Mouse (Mus musculus) induced T-regulatory cell, adult 2 months (primary cell): ENCODE data around the gene Vps13d.

Experiments used
- DNase-seq: peaks from one replicate; pipeline ENCODE4 v3.0.0-alpha.2; 2012; ENCODE audit warnings: low read depth

Vps13d gene

DNA sequence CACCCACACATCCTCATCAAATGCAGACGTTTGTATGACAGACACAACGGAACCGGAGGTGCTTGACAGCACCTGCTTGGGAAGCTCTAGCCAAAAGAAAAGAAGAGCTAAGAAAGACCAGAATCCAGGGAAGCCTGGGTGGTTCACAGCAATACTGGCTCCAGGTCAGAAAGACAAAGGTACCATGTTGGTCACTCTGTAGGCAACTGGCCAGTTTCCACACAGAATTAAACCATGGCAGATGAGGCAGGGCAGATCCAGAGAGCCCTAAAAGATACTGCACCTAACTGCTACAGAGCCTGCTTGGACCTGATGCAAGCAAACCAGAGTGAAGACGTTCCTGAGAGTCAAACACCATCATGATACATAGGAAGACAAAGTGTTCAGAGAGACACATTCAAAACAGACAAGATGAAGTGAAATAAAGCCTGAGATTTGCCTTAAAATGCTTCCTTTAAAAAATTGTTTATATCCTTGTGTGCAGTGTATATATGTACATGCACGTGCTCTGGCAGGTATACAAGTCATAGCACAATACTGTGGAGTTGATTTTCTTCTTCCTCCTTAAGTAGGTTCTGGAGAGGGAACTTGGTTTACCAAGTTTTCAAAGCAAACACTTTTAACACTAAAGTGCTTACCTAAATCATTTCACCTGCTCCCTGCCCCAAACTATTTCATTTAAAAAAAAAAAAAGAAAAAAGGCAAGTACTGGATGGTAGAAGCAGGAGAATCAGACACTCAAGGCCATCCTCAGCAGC lies 44.3 kb downstream of the Vps13d start:
- no peak for DNase-seq

DNA sequence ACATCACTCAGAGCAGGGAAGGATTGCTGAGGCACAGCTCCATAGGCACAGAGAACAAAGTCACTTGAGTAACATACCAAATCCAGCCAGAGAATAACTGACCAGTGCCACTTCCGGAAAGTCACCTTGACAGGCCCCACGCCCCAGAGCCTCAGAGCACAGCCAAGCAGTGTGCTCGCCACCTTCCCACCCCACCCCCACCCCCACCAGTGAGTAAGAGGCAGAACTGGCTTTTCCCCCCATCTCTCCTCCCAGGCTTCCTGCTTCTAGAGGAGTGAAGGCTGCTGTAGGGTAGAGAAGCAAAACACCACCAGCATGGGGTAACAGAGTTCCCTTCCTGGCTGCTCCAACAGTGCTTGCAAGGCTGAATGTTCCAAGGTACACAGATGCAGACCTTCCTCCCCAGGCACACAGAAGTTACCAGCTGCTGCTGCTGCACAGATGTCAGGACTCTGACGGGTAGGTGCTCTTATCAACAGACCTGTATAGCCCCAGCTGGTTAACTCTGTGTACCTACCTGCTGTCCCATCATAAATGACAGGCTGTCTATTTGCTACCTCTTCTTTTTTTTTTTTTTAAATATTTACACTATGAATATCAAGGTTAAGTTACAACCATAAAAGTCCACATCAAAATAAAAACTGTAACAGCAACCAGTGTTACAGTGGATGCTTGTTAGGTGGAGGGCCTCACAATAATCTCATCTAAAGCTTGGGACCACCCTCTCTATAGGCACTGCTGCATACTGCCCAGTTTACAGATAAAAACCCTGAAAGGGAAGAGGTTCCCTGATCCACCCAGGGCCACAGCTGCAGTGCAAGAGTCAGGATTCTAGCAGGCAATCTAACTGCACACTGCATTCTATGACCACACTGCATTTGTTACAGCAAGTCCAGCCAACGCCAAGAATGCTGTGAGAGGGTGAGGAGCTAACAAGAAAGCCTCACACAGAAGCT lies 47.5 kb downstream of the Vps13d start:
- no peak for DNase-seq

DNA sequence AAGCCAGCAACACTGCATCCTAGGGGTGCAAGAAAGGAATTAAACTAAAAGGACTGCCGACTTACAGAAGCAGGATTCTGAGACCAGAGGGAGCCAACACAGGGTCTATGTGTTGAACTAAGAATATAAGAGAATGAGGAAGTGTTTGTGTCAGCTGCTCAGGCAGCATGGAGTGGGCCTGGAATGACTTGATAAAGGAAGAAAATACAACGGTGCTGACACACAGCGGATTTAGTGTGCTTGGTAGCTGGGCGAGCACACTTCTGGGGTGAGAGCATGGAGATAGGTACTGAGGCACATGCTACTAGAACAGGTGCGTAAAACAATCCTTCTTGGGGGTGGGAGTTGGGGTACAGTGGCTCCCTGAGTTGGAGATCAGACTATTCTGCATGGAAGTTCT lies 51.3 kb downstream of the Vps13d start:
- DNase-seq = no peak

- no peak for DNase-seq
Measured at GRCm38 (mm10) chr4:145136705-145137104, 58.1 kb downstream of the Vps13d start.

DNA sequence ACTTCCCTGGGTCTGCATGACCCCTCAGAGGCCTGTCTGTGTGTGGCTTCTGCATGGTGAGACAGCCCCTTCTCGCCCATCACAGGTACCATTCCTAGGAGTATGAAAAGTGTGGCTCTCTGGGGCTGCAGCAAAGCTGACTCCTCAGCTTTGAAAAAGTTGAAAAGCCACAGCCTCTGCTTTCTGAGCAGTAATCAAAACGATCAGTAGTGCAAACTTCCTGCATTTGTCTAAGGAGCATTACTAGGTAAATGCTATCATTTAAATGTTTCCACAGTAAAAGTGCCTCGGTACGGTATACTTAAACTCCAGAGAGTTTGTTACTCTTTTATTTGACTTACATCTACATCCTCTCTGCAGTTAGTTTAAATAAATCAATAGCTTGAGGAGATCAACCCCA lies 59.3 kb downstream of the Vps13d start:
- DNase-seq = no peak

GRCm38 (mm10) chr4:145130772-145131171 lies 64.0 kb downstream of the Vps13d start:
- DNase-seq = no peak

- DNase-seq = no peak
Measured at GRCm38 (mm10) chr4:145129956-145130548, 64.8 kb downstream of the Vps13d start.

- no peak for DNase-seq
Measured at GRCm38 (mm10) chr4:145125463-145126220, 69.2 kb downstream of the Vps13d start.

DNA sequence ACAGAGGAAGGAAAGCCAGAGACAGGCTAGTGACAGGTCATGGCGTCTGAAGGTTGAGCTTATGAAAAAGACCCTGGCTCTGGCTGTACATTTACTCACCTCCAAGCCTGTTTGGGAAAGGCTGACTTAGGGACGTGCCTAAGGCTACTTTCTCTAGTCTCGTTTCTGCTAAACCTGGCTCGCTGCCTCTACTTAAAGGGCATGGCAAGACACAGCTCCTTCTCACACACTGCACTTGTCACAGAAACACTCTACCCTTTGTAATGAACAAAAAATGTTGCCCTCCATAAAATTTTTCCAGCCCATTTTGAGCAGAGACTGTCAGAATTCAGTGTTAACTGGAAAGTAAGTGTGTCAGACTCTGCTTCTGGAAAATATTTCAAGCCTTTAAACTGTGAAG lies 70.4 kb downstream of the Vps13d start:
- DNase-seq = no peak

DNA sequence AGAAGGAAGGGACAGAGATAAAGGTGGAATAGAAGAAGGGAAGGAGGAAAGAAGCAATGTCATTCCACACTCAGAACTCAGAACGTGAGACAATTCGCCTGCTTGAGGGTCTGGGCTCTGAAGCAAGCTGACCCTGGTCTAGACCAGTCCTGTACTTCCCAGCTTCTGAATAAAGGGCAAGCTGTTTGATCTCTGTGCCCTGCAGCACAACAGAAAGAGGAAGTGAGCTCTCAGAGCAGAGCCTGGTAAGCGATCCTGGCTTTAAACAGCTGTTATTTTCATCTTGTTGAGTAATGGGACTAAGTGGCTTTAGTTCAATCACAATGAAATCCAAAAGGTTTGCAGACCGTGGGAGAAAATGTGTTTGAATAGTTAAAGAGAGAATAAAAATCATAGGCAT lies 83.2 kb downstream of the Vps13d start:
- DNase-seq = no peak

GRCm38 (mm10) chr4:145110736-145111135 lies 84.1 kb downstream of the Vps13d start:
- DNase-seq = no peak

GRCm38 (mm10) chr4:145106796-145107195 lies 88.0 kb downstream of the Vps13d start:
- no peak for DNase-seq

DNA sequence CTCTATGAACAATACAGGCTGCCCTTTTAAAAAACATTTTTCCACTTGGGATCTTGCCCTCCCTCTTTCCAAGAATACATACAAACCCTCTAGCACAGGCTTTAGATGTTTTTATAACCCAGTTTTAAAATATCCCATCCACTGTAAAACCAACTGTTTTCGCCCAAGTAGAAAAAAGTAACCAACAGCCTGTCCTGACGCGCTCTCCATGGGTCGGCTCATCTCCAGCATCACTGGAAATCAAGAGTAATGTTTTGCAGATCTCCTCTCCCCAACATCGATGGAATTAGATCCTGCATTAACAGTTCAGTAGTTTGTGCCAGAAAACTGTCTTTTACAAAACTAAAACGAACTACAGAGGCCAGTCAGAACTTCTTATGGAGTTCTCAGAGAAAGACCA lies 89.5 kb downstream of the Vps13d start:
- DNase-seq = no peak

DNA sequence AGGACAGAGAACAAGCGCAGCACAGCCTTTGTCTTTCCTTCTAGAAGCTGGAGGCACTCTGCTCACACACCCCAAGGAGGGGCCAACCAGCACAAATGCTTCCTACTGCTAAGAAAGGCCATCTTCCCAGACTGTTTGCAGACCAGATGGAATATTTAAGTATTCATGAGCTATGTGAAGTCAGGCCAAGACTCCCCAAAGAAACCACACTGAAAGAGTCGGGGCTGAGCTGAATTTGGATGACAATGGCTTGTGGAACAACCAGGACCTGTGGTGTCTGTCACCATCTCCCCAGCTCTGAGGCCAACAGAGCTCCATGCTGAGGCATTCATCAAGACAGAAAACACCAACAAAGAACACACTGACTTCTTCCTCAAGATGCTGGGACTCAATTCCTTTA lies 89.9 kb downstream of the Vps13d start:
- DNase-seq = no peak

- no peak for DNase-seq
Measured at GRCm38 (mm10) chr4:145103617-145104016, 91.2 kb downstream of the Vps13d start.

DNA sequence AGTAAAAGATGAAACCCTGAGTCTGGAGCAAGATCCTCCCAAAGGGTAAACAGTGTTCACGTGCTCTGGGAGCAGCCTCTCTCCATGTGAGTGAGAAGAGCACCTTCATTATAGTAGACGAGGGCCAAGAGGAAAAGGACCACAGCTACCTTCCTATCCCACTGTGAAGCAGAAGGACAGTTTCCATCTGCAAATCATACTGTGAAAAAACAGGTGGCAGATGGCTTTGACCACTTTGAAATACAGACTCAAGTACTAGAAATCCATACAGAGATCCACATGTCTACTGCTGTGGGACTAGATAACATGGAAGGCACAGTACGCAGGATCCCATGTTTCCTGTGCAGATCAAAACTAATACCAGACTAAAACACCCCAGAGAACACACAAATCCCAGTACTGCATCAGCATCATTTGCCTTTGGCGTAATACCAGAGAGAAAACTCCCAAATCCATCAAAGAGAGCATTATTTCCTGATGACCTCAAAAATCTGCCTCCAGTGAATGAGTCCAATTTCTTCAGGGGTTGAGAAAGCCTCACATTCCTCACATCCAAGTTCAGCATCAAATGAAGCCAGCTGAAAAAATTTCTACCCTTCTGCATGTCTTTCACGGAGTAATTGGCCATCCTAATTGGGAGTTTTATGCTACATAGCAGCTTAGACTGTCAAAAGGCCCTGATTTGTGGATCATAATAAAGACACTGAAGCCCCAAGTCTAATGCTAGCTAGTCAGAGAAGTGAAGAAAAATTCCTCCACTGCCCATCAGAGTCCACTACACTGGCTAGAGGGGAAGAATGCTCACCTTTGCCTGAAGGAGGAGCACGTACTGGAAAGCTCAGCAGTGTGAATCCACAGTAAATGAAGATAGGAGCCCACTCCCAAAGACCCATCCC lies 92.7 kb downstream of the Vps13d start:
- no peak for DNase-seq

GRCm38 (mm10) chr4:145099853-145100252 lies 95.0 kb downstream of the Vps13d start:
- DNase-seq = peak; percentile 44

GRCm38 (mm10) chr4:145099344-145099743 lies 95.5 kb downstream of the Vps13d start:
- no peak for DNase-seq

GRCm38 (mm10) chr4:145097974-145098373 lies 96.8 kb downstream of the Vps13d start:
- no peak for DNase-seq

DNA sequence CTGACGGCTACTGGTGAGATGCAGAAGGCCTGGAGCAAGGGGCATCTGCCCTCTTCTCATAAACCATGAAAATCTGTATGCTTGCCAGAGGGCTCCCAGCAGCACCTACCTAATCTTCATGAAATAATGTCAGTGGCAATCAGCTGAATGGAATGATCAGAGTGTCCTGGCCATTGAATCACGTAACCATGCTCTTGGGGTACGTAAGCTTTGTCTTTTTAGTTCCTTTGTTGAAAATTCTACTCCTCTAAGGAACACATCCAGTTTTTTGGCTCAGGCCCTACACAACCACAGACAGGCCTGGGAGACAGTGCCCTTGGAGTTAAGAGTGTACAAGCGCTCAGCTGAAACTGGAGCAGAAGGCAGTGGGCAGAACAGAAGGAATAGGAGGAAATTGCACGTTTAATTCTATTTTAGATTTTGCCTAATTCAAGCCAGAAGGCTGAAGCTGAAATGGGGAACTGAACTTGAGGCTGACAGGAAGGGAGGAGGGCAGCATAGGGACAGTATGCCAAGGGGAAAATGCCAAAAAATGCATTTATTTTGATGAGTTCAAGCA lies 98.2 kb downstream of the Vps13d start:
- no peak for DNase-seq

DNA sequence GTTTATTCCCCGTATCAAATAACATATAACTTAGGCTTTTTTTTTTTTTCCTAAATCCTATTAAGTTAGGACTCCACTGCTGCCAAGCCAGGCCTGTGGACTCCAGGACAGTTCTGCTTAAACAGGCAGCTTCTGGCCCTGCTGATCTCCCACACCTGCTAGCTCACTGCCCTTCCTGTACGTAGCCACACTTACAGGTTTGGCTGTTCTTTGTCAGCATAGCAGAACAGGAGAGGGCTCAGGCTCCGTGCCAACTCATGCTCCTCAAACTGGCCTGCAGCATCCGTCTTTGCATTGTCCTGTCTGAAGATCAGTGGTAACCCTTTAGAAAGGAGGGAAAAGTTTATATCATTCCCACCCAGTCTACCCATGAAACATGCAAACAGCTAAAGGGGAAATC lies 108.3 kb downstream of the Vps13d start:
- no peak for DNase-seq
